Mouse (Mus musculus) central nervous system, embryonic 14 days (tissue): Measurements from ENCODE around the gene Ttll2. TPM values are rescaled to one million over a fixed set of nuclear protein-coding genes. Genes with fewer than 3 reads are reported as not detected.

ENCODE experiments used
- polyA plus RNA-seq: library from polyadenylated mRNA; depleted of rRNA; stranded (reverse); fragments of >200 nt; gene quantifications from 2 replicates; pipeline ENCODE4 v1.2.3, GENCODE M21; 2012; rRNA removed

Ttll2 gene
- not detected in 2 replicates for polyA plus RNA-seq

DNA sequence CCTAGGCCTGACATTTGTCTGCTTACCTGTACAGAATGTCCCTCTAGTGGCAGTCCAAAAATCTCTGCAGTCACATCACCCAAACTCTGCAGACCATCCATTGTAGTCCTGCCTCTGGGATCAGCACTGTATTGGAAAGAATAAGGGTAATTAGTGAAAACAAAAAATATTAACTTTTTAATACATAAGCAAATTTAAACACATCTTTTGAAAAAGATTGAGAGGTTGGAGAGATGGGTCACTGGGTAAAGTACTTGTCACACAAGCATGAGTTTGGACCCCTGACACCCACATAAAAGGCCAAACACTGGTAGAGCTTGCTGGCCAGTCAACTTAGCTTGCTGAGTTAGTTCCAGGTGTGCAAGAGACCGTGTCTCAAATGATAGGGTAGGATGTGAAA, at the start of gene Ttll2:
Gene Ttll2, minus strand, starts transcription at position 101 of the 400 bp plus-strand sequence.

DNA sequence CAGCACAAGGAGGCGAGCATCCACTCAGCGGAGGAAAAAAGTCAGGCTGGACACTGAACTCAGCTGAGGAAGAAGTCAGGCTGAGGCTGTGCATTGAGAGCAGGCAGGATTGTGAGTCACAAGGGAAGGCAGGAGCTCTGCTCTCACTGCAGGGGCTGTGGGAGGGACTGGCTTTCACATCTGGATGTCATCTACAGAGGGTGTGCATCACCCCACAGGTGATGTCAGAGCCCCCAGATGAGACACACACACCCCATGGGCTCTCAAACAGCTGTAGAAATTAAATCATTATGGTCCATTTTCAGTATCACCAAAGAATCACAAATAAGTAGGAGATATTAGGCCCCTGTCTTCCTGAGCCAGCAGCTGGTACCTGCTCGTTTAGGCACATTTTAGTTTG, 32.9 kb upstream of the Ttll2 start, which contains the start of gene Unc93a2:
Gene Unc93a2, minus strand, starts transcription at position 101 of the 400 bp plus-strand sequence.

DNA sequence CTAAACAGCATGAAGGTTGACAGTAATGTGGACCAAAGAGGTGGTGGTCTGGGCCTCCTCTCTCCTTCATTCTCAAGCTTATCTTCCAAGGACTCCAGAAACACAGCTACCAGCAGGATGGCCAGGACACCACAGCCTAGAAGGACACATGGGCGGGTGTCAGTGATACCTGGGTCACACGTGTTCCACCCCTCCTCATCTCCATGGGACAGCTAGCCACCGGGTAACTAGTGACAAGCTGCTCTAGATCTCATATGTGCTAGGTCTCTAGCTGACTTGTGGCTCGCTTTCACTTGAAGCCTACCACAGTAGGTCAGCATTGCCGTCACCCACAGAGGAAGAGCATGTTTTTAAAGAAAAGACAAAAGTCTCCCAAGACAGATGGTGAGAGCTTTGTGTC, 19.4 kb upstream of the Ttll2 start, which contains the start of gene Gm49630:
Gene Gm49630, minus strand, starts transcription at position 101 of the 400 bp plus-strand sequence.

DNA sequence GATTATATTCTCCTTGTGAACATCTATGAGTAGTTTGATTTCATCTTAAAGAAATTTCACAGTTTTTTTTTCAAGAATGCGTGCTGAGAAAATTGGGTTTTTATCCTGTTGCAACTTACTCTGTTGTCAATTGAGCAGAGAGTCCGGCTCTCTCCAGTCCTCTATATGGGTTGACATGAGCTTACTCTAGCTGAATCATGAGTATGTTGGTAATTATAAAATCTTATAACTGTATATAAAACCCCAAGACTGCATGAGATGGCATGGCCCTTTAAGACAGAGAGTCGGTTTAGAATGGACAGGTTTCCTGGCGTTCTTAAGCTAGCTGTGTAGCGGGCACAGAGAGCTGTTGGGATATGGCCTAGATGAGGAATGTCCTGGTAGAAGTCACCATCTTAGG, 28.1 kb downstream of the Ttll2 start, which contains the start of gene Tcp10a:
Gene Tcp10a, plus strand, starts transcription at position 301 of the 400 bp plus-strand sequence.

Other genes with a start within 250 kb of the Ttll2 start
- 24.9 and 27.7 TPM in 2 replicates for gene Rps6ka2, start 182.6 kb downstream of the Ttll2 start, polyA plus RNA-seq
- gene Tcp10a, start 28.1 kb downstream of the Ttll2 start, polyA plus RNA-seq, result 0.06 and 0.08 TPM in 2 replicates
- gene Gm49630, start 19.3 kb upstream of the Ttll2 start, polyA plus RNA-seq, result not detected in 2 replicates
- 0.04 and 0.09 TPM in 2 replicates for gene Unc93a2, start 32.8 kb upstream of the Ttll2 start, polyA plus RNA-seq